Mouse (Mus musculus) macrophage (primary cell): ENCODE measurements around the gene Cyp4f15. TPM values are rescaled to one million over a fixed set of nuclear protein-coding genes. Genes with fewer than 3 reads are reported as not detected.
"Not testable (repeated sequence)": the region's sequence is repeated elsewhere in the genome, so short reads cannot be mapped to it uniquely, and the experiment has no call there.

ENCODE experiments used
- H3K27ac ChIP-seq: fragments of 350-480 bp; formaldehyde crosslinking; 2 replicates; pipeline ENCODE4 v1.9.0; 2021
- H3K36me3 ChIP-seq: fragments of 350-480 bp; formaldehyde crosslinking; 2 replicates; pipeline ENCODE4 v1.9.0; 2021; ENCODE audit errors: inconsistent target
- H3K4me3 ChIP-seq: fragments of 350-480 bp; formaldehyde crosslinking; 2 replicates; pipeline ENCODE4 v1.9.0; 2021; ENCODE audit errors: inconsistent target
- H3K79me2 ChIP-seq: fragments of 350-480 bp; formaldehyde crosslinking; 2 replicates; pipeline ENCODE4 v1.9.0; 2021; ENCODE audit errors: inconsistent target
- WGBS: methylation state at CpG from one replicate; pipeline ENCODE4 v1.1.7; 2026; ENCODE audit warnings: inconsistent platforms; ENCODE audit not compliant: missing documents; 5-methylcytosine and 5-hydroxymethylcytosine counted together
- polyA plus RNA-seq: library from polyadenylated mRNA; stranded (reverse); fragments of 250-400 nt; gene quantifications from 3 replicates; pipeline ENCODE4 v1.2.4, GENCODE M21; 2018; ENCODE audit warnings: inconsistent platforms
- total RNA-seq, 78 experiments: library from RNA; depleted of rRNA; stranded (reverse); fragments of 250-400 nt; gene quantifications; 1 replicate in 9 of 78; 2 replicates in 24 of 78; 3 replicates in 43 of 78; 4 replicates in 2 of 78; pipeline ENCODE4 v1.2.4; 2018; ENCODE audit warnings: inconsistent platforms in 56 of 78

Cyp4f15 gene
- total RNA-seq (2018; cell fraction: chromatin; rRNA removed) = not detected
- not detected for total RNA-seq (2018; cell fraction: cytosol; rRNA removed)
- not detected for total RNA-seq (2018; cell fraction: nucleus; rRNA removed)
- polyA plus RNA-seq = not detected in 3 replicates

DNA sequence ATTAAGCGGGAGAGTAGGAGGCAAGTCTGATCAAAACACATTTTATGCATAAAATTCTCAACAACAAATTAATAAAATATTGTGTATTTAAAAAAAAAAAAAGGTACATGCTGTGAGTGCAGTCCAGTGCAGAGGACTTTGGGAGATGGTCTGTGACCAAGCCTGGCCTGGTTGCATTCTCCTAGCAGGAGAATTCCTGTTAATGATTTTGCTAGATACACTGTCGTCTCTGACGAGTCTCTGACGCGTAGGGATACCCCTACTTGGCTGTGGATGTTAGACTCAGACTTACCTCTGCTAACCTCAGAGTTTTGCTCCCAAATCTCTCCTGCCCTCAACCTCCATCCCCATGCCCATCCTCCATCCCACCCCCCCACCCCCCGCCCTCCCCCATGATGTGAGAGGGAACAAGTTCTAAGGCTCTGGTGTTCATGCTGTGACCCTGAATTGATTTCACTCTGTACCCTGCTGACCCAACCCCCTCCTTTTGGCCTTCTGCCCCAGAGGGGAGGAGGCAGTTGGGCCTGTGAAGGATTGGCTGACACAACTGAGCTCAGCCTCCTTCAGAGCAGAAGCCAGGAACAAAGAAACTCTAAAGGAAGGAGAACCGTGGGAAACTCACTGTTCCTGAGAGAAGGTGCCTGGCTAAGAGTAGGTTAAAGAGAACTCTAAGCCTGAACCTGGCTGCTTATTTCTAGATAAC lies at the start of gene Cyp4f15:
TSS of gene Cyp4f15 (plus strand) at position 580 of the 703 bp plus-strand sequence.
- Histone ChIP-seq H3K79me2 (no peaks in the 10 kb centered on the region), H3K4me3 (no peak within 1 kb of the TSS), H3K27ac (no peak within 1 kb of the TSS)

DNA sequence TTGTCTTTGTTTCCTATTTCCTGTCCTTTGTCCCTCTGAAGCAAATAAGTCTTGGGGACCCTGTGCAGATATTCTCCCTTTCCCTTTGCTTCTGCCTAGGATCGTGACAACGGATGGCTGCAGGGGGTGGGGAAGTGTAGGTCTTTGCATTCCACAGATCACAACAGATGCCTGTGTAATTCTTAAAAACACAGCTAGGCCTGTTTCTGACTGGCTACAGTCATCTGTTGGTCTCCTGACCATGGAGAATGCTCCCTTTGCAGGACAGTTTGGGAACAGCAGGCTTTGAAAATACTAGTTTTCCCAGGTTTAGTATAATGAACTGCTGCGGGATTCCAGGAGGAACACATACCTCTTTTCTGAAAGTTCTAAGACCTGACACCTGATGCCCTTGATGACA lies 49.1 kb upstream of the Cyp4f15 start:
- 71% methylated on average over 3 of the region's 3 CpGs for WGBS

More for the DNA sequence above, at the start of gene Cyp4f15:
- 33% methylated on average over 5 of the region's 7 CpGs for WGBS
- H3K36me3 ChIP-seq = no peaks in the 10 kb centered on the region

DNA sequence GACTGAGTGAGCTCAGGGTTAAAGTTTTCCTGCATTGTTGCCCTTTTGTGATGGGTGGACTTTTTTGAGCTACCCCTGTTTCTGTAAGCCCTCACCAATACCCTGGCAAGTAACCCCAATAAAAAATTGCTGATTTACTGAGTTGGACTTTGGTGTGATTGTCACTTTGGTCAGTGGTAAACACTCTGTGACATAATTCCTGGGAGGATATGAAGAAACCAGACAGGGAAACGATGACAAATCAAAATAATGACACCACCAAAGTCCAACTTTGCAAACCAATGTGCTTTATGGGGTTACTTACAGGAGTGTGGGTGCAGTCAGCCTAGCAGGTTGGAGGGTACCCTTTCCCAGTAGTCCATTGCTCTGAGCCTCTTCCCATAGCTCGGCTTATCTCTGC lies 48.3 kb upstream of the Cyp4f15 start:
- Histone ChIP-seq H3K79me2 (no peaks in the 10 kb centered on the region), H3K4me3 (no peak overlapping the region), H3K36me3 (no peaks in the 10 kb centered on the region), H3K27ac (no peak overlapping the region)
- WGBS = 70% methylated on average over 2 of the region's 2 CpGs

More for the DNA sequence above, 49.1 kb upstream of the Cyp4f15 start:
- Histone ChIP-seq H3K79me2 (no peaks in the 10 kb centered on the region), H3K27ac (no peak overlapping the region), H3K4me3 (no peak overlapping the region), H3K36me3 (no peaks in the 10 kb centered on the region)

DNA sequence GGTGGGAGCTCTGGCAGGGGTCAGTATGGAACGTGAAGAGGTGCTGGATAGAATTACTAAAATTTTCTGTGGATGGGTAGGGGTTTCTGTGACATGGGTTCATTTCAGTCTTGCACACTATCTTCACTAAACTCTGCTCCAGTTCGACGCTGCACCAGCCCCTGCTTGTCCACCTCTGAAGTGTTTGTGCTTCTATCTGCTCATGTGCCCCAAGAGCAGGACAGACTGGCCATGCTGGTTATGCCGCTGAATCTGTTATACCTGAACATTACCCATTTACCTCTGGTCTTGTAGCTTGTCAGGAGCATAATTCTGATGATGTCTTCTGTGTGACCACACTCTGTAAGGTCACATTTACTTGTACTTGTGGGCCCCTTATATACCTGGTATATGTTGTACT lies 38.8 kb upstream of the Cyp4f15 start:
- WGBS = 82% methylated on average over 4 of the region's 4 CpGs

DNA sequence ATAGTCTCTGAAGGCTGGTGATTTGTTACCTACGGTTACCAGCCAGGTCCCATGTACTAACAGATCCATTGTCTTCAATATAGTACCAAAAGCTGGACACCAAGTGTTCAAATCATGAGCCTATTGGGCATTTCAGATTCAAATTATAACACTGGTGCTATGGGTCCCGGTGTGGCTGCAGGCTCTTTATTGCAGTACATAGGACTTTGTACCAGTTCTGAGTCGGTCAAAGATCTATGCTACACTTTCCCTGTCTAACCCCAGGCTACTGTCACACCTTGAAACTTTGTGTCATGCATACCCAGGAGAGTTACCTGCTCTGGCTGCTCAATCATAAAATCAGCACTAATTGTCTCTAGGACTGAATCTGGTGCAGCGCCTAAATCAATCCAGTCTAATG lies 31.6 kb upstream of the Cyp4f15 start:
- Histone ChIP-seq H3K36me3 (no peaks in the 10 kb centered on the region), H3K79me2 (no peaks in the 10 kb centered on the region), H3K4me3 (no peak overlapping the region), H3K27ac (no peak overlapping the region)
- WGBS = 94% methylated on average over 4 of the region's 4 CpGs

More for the DNA sequence above, 38.8 kb upstream of the Cyp4f15 start:
- Histone ChIP-seq H3K36me3 (no peaks in the 10 kb centered on the region), H3K27ac (no peak overlapping the region), H3K4me3 (no peak overlapping the region), H3K79me2 (no peaks in the 10 kb centered on the region)

DNA sequence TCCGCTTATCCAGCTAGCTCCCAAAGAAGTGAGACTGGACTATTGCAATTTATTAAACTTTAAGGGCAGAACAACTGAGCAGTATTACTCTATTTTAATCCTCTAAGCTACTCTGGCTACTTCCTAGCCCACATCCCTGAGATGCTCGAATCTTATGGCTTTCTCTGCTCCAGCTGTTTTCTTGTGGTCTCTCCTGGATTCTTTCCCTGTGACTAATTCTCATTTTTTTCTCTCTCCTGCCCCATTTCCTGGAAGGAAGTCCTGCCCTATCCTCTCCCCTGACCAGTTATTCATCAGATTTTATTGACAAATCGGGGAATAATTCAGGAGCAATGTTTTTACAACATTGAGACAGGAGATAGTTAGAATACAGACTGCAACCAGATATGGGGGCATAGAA lies 28.4 kb upstream of the Cyp4f15 start:
- WGBS = 69% methylated on average over 3 of the region's 3 CpGs

DNA sequence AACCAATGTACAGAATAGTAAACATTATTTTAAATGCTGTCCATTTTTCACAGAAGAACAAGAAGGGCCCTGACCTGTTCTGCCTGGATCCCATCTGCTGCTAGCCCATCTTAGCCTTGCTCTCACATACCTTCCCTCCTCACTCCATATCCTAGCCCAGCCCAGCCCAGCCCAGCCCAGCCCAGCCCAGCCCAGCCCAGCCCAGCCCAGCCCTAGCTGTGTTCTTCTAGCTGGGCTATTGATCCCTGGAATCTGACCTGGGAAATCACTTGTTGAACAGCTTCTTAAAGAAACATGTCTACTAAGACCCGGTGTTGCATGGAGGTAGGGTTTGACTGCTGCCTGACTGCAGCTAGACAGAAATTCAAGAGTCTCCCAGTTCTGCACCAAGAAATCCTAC lies 27.2 kb upstream of the Cyp4f15 start:
- Histone ChIP-seq H3K4me3 (no peak overlapping the region), H3K27ac (no peak overlapping the region), H3K79me2 (no peaks in the 10 kb centered on the region), H3K36me3 (no peaks in the 10 kb centered on the region)
- 90% methylated on average over 1 of the region's 1 CpGs for WGBS

More for the DNA sequence above, 28.4 kb upstream of the Cyp4f15 start:
- Histone ChIP-seq H3K36me3 (no peaks in the 10 kb centered on the region), H3K79me2 (no peaks in the 10 kb centered on the region), H3K4me3 (no peak overlapping the region), H3K27ac (no peak overlapping the region)

DNA sequence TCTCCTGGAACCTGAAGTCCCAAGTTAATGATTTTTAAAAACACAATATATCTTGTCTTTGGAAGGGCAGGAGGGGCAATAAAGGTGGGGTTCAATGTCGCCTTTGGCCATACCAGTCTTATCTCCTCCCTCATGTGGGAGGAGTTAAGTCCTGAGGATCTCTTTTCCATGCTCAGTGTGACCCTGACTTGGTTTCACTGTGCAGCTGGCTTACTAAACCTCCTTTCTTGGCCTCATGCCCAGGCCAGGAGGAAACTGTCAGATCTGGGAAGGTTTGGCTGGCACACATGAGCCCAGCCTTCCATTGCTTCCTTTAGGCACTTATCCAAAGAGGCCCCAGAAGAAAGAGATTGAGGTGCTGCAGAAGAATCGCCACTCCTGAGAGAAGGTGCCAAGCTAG lies 26.7 kb upstream of the Cyp4f15 start, which contains the start of gene Cyp4f40:
TSS of gene Cyp4f40 (plus strand) at position 189 of the 400 bp plus-strand sequence.
- WGBS = 11% methylated on average over 2 of the region's 2 CpGs
- Histone ChIP-seq H3K36me3 (no peaks in the 10 kb centered on the region), H3K27ac (no peak within 1 kb of the TSS), H3K79me2 (no peaks in the 10 kb centered on the region), H3K4me3 (no peak within 1 kb of the TSS)

DNA sequence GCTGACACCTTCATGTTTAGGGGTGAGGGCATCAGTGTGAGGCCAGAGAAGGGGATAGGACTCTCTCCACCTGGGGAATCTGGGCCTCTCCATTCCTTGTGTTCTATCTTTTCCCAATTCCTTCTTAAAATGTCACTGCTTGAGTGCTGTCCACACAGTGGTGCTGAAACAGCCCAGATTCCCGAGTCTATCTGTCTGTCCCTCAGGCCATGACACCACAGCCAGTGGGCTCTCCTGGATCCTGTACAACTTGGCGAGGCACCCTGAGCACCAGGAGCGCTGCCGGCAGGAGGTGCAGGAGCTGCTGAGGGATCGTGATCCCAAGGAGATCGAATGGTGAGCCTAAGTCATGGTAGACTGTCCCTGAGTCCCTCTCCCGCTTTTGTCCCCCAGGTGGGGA lies 11.5 kb upstream of the Cyp4f15 start:
- no peaks in the 10 kb centered on the region for H3K36me3 ChIP-seq
- H3K4me3 ChIP-seq = no peak overlapping the region
- H3K27ac ChIP-seq = no peak overlapping the region
- H3K79me2 ChIP-seq = no peaks in the 10 kb centered on the region
- WGBS = 73% methylated on average over 7 of the region's 7 CpGs

DNA sequence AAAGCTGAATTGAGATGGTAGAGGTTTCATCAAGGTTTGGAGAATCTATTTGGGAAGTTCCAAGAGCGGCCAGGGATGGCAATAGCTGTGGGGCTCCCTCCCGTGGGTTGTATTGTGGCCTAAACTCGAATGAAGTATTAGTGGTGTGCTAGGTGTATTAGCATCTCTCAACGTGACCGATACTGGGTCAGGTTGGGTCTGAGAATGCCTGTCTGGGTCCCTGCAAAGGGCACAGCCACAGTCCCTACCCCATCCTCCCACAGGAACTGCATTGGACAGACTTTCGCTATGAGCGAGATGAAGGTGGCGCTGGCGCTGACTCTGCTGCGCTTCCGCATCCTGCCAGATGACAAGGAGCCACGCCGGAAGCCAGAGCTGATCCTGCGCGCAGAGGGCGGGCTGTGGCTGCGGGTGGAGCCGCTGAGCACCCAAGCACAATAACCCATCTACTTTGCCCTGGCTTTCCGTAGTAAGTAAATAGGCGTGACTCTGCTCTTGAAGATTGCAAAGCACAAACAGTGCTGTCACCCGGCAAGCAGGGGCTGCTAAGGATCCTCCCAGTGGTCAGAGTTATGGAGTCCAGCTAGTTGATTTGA lies 9.3 kb upstream of the Cyp4f15 start:
- H3K36me3 ChIP-seq = no peaks in the 10 kb centered on the region
- H3K4me3 ChIP-seq = no peak overlapping the region
- 46% methylated on average over 20 of the region's 21 CpGs for WGBS
- H3K27ac ChIP-seq = no peak overlapping the region
- H3K79me2 ChIP-seq = no peaks in the 10 kb centered on the region

DNA sequence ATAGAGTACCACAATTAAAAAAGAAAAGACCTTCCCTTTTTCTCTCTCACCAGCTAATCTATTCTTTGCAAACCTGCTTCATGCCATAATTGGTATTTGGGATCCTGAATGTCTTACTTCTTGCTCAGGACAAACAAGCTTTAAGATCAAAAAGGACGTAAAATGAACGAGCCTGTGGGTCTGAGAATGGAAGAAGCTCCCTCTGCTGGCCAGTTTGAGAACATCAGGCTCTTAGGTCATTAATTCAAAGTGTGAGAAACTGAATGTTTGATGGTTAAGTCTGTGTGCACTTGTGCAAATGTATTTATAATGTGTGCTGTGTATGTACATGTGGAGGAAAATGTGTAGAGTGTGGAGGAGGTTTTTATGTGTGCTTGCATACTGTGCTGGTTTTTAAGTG lies 5.0 kb upstream of the Cyp4f15 start:
- WGBS = 0% methylated on average over 2 of the region's 2 CpGs
- Histone ChIP-seq H3K4me3 (no peak overlapping the region), H3K36me3 (no peaks in the 10 kb centered on the region), H3K27ac (no peak overlapping the region), H3K79me2 (no peaks in the 10 kb centered on the region)

DNA sequence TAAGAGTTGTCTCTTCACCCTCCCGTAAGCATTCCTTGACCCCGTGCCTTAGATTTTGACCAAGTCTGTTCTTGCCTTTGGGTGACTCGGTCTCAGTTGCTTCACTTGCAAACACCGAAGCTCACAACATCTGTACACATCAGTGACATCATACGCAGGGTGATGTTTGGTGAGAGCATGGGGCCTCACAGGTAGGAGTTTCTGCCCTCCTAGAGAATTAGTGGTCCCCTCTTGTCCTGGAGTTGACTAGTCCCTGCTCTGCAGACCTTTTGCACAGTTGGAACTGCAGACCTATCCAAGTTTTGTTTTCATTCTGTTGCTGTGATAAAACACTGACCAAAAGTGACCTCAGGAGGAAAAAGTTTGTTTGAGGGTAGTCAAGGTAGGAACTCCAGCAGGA lies 1.3 kb downstream of the Cyp4f15 start:
- Histone ChIP-seq H3K36me3 (no peaks in the 10 kb centered on the region), H3K27ac (no peak overlapping the region), H3K79me2 (no peaks in the 10 kb centered on the region), H3K4me3 (no peak overlapping the region)
- WGBS = 97% methylated on average over 5 of the region's 5 CpGs

DNA sequence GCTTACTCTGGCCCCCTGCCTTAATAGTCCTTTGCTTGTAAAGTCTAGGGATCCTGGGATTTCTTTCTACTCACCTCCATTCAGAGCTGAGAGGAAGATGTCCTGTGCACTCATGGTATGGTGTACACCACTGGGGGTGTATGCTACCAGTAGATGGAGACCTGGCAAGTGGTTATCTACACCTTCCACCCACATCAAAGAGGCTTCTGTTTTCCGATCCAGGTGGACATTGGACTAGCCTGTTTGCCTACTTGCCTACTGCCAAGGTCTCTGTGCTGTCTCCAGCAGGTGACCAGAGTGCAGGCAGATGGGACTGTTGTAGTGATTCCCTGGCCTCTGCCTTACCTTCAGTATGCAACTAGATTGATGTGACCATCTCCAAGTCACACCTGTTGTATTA lies 5.5 kb downstream of the Cyp4f15 start:
- 94% methylated on average over 1 of the region's 1 CpGs for WGBS
- Histone ChIP-seq H3K4me3 (no peak overlapping the region), H3K27ac (no peak overlapping the region), H3K79me2 (no peaks in the 10 kb centered on the region), H3K36me3 (no peaks in the 10 kb centered on the region)

DNA sequence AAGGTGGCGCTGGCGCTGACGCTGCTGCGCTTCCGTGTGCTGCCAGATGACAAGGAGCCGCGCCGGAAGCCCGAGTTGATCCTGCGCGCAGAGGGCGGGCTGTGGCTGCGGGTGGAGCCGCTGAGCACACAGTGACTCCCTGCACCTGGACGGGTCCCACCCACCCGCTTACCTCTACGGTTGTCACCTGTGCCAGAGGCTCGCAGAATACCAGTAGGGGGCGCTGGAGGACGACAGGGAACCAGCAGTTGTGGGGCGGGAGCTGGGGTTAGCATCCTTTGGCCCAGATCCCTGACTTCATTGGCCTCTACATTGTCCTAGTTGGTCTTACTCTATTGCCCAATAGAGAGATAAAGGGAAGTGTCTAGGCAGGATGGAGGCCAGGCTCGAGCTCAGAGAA lies 17.4 kb downstream of the Cyp4f15 start:
- no peaks in the 10 kb centered on the region for H3K36me3 ChIP-seq
- 45% methylated on average over 22 of the region's 22 CpGs for WGBS
- H3K4me3 ChIP-seq = no peak overlapping the region
- H3K79me2 ChIP-seq = no peaks in the 10 kb centered on the region
- H3K27ac ChIP-seq = no peak overlapping the region

DNA sequence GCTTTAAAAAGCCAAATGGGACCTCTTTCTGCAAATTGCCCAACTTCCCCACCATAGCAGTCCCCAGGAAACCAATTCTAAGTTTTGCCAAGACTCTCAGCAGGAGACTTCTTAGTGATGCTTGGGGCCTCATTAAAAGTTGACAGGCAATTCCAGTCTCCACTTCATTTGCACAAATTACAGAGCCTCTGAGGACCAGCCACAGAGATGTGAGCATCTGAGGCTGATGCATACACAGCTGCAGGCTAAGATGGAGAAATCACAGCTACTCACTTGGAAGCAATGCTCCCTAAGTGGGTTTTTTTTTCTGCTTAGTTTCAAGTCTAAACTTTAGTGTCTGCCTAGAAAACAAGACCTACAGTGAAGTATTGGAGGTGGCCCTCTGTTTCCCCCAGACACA lies 25.1 kb downstream of the Cyp4f15 start:
- H3K4me3 ChIP-seq, H3K79me2 ChIP-seq, H3K36me3 ChIP-seq, H3K27ac ChIP-seq: not testable (repeated sequence)
